Mouse (Mus musculus) kidney, adult 2 months (tissue): ENCODE measurements around the gene Bloc1s1. TPM values are rescaled to one million over a fixed set of nuclear protein-coding genes. Genes with fewer than 3 reads are reported as not detected.
A peak's percentile ranks its signal among the peaks of the same experiment; 100 is the strongest.

ENCODE experiments used
- DNase-seq: peaks from one replicate; pipeline ENCODE4 v3.0.0; 2021
- H3K27ac ChIP-seq: fragments of 200-500 bp; 2 replicates; pipeline ENCODE4 v1.5.1; 2012; ENCODE audit warnings: low read depth, low read length, control low read depth, inconsistent platforms; ENCODE audit not compliant: insufficient read depth
- H3K27me3 ChIP-seq: fragments of 200-500 bp; replicated peaks from 2 replicates; pipeline ENCODE4 v1.6.1; 2012; ENCODE audit warnings: mild to moderate bottlenecking, moderate library complexity, low read length, inconsistent platforms; ENCODE audit not compliant: control insufficient read depth, insufficient read depth
- H3K36me3 ChIP-seq: fragments of 200-500 bp; 2 replicates; pipeline ENCODE4 v1.6.1; 2012; ENCODE audit warnings: mild to moderate bottlenecking, moderate library complexity, low read length, inconsistent platforms; ENCODE audit not compliant: control insufficient read depth, insufficient read depth
- H3K4me1 ChIP-seq: fragments of 200-500 bp; 2 replicates; pipeline ENCODE4 v1.6.1; 2011; ENCODE audit warnings: low read length; ENCODE audit not compliant: control insufficient read depth, insufficient read depth
- H3K4me3 ChIP-seq: fragments of 200-500 bp; 2 replicates; pipeline ENCODE4 v1.5.1; 2011; ENCODE audit warnings: mild to moderate bottlenecking, low read depth, low read length, control low read depth; ENCODE audit not compliant: insufficient read depth
- CTCF ChIP-seq: fragments of 200-500 bp; conservative IDR thresholded peaks from 2 replicates; pipeline ENCODE4 v1.5.1; 2011; ENCODE audit warnings: low read depth, mild to moderate bottlenecking, control low read depth, low read length, moderate library complexity, mixed read lengths; ENCODE audit not compliant: insufficient read depth, insufficient read length
- POLR2A ChIP-seq: fragments of 200-500 bp; IDR thresholded peaks from one replicate; pipeline ENCODE4 v1.6.1; 2011; ENCODE audit warnings: low read depth, low read length, control low read depth
- WGBS: fragments of 180-500 bp; shearing (Covaris S2); methylation state at CpG from one replicate; pipeline ENCODE4 v1.1.7; 2018; 5-methylcytosine and 5-hydroxymethylcytosine counted together
- polyA plus RNA-seq: library from polyadenylated mRNA; depleted of rRNA; stranded (reverse); fragments of >200 nt; gene quantifications from 2 replicates; pipeline ENCODE4 v1.2.3, GENCODE M21; 2012

Gene Bloc1s1
- polyA plus RNA-seq, 1 experiment = 365 TPM

GRCm38 (mm10) chr10:128929638-128930378 lies 6.0 kb upstream of the Bloc1s1 start:
- H3K36me3 ChIP-seq = no peaks in the 10 kb centered on the region
- no peak overlapping the region for H3K4me3 ChIP-seq
- DNase-seq = peak; percentile 64
- no peaks in the 10 kb centered on the region for H3K27me3 ChIP-seq
- WGBS = 65% methylated on average over 7 of the region's 7 CpGs
- H3K4me1 ChIP-seq = peaks cover 6% of the 10 kb centered on the region; the same call in 1 of the 2 replicates
- no peak overlapping the region for H3K27ac ChIP-seq
- TF ChIP-seq POLR2A = no peak
- TF ChIP-seq CTCF = no peak

GRCm38 (mm10) chr10:128928356-128928755 lies 4.5 kb upstream of the Bloc1s1 start:
- TF ChIP-seq POLR2A (no peak), CTCF (no peak)
- peaks cover 9% of the 10 kb centered on the region; the same call in 1 of the 2 replicates for H3K4me1 ChIP-seq
- no peak overlapping the region for H3K4me3 ChIP-seq
- H3K27me3 ChIP-seq = no peaks in the 10 kb centered on the region
- no peak overlapping the region for H3K27ac ChIP-seq
- no peak for DNase-seq
- WGBS = 61% methylated on average over 4 of the region's 4 CpGs
- no peaks in the 10 kb centered on the region for H3K36me3 ChIP-seq

GRCm38 (mm10) chr10:128923013-128923691 lies 683 bp downstream of the Bloc1s1 start:
- no peaks in the 10 kb centered on the region for H3K27me3 ChIP-seq
- DNase-seq = peak; percentile 98
- under 1% methylated on average over 42 of the region's 42 CpGs for WGBS
- peak overlapping the region; percentile 98 for H3K27ac ChIP-seq
- TF ChIP-seq CTCF = 0 out of 2 replicates have a peak, but pooled peaks have one; percentile 26
- peak; percentile 58 for TF ChIP-seq POLR2A
- peak overlapping the region; percentile 65 for H3K4me3 ChIP-seq
- H3K36me3 ChIP-seq = no peaks in the 10 kb centered on the region
- peaks cover 43% of the 10 kb centered on the region for H3K4me1 ChIP-seq

- peaks cover 45% of the 10 kb centered on the region for H3K4me1 ChIP-seq
- 18% methylated on average over 1 of the region's 1 CpGs for WGBS
- TF ChIP-seq POLR2A (no peak), CTCF (no peak)
- no peaks in the 10 kb centered on the region for H3K36me3 ChIP-seq
- peak within 1 kb of the TSS; percentile 65 for H3K4me3 ChIP-seq
- no peaks in the 10 kb centered on the region for H3K27me3 ChIP-seq
- DNase-seq = no peak
- H3K27ac ChIP-seq = peak within 1 kb of the TSS; percentile 98
Measured at GRCm38 (mm10) chr10:128922822-128923012, 1.1 kb downstream of the Bloc1s1 start, which contains the start of gene Rdh5. TSS of gene Rdh5 (minus strand) at chr10:128922888.

- peak overlapping the region; percentile 65 for H3K4me3 ChIP-seq
- no peaks in the 10 kb centered on the region for H3K27me3 ChIP-seq
- H3K4me1 ChIP-seq = peaks cover 45% of the 10 kb centered on the region
- 53% methylated on average over 16 of the region's 16 CpGs for WGBS
- DNase-seq = no peak
- H3K36me3 ChIP-seq = no peaks in the 10 kb centered on the region
- peak overlapping the region; percentile 49 for H3K27ac ChIP-seq
- no peak for TF ChIP-seq POLR2A
- TF ChIP-seq CTCF = no peak
Measured at GRCm38 (mm10) chr10:128921883-128922821, 1.7 kb downstream of the Bloc1s1 start.

GRCm38 (mm10) chr10:128921251-128921650 lies 2.6 kb downstream of the Bloc1s1 start:
- 15% methylated on average over 1 of the region's 1 CpGs for WGBS
- H3K4me3 ChIP-seq = no peak overlapping the region
- no peak for TF ChIP-seq POLR2A
- TF ChIP-seq CTCF = no peak
- no peak for DNase-seq
- H3K36me3 ChIP-seq = no peaks in the 10 kb centered on the region
- H3K4me1 ChIP-seq = peaks cover 45% of the 10 kb centered on the region
- no peaks in the 10 kb centered on the region for H3K27me3 ChIP-seq
- peak overlapping the region; percentile 75 for H3K27ac ChIP-seq

- Histone ChIP-seq H3K36me3 (no peaks in the 10 kb centered on the region), H3K27ac (peak overlapping the region; percentile 75), H3K27me3 (no peaks in the 10 kb centered on the region), H3K4me1 (peaks cover 45% of the 10 kb centered on the region), H3K4me3 (no peak overlapping the region)
- peak; percentile 82 for DNase-seq
- 38% methylated on average over 3 of the region's 3 CpGs for WGBS
- TF ChIP-seq CTCF (no peak), POLR2A (no peak)
Measured at GRCm38 (mm10) chr10:128920736-128921161, 3.1 kb downstream of the Bloc1s1 start.
